Mouse (Mus musculus) neutrophil, adult 83 days (primary cell): ENCODE data around the gene Plod1. TPM values are rescaled to one million over a fixed set of nuclear protein-coding genes. Genes with fewer than 3 reads are reported as not detected.

Experiments
- total RNA-seq, 2 experiments: library from RNA; stranded (reverse); gene quantifications; one replicate each; pipeline ENCODE4 v1.2.4; 2023

The Plod1 gene
- total RNA-seq, result 10 to 100 TPM; 17.5 to 18.9 TPM

DNA sequence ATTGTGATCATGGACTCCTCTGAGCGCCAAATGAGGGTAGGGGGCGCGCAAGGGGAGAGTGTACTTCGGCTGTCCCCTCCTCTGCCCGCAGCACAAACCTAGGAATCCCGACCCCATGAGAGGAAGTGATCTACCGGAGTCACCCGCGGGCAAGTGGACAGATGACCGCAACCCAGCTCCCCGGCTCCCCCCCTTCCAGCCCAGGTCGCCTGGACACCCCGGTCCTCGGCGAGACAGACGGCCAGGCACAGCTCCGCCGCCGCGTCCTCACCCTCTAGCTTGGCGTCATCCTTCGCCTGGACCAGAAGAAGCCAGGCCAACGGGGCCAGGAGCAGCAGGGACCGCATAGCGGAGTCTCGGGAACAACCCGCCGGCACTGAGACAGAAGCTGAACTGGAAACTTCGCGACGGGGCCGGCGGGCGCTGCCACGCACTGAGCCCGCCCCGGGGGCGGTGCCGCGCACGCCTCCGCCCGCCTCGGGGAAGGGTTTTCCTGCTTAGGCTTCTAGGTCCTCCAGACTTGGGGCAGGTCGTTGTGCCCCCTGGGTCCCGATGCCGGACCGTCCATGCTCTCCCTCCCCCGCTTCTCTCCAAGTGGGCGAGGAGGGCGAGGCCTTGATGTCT lies at the start of gene Plod1:
Plod1 (minus strand) TSS at position 437 of the 624 bp plus-strand sequence.

GRCm38 (mm10) chr4:147985205-147986132 lies 48.9 kb upstream of the Plod1 start, which contains the start of gene Nppb:
Gene Nppb (plus strand): TSS chr4:147985788.

GRCm38 (mm10) chr4:147940576-147941044 lies 4.0 kb upstream of the Plod1 start, which contains the start of gene 2510039O18Rik:
Gene 2510039O18Rik (plus strand): TSS chr4:147940895.

GRCm38 (mm10) chr4:147904313-147905089 lies 32.1 kb downstream of the Plod1 start, which contains the start of gene Mfn2:
Gene Mfn2 (minus strand): TSS chr4:147904704.

DNA sequence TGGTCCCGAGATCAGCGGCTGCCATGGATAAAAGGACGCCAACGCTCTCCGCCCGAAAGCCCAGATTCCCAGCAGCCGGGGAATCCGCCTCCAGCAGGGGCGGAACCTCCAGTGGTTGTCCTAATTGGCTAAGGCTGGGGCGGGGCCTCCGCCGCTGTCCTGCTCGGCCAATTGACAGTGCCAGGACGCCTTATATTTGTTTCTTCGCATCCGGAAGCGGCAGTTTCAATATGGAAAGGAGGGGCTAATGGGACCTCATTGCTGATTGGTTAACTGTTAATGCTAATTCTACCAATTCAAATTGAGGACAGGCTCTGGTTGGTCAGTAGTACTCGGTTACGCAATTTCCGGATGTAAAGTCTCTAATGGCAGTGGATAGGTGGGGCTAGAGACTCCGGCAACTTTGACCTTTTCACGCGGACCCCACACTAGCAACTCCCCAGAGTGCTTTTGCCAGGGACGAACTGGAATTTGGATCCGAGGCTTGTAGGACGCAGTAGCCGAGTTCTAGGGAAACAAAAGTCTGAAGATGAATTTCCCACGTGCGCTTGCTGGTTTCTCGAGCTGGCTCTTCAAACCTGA lies 68.0 kb downstream of the Plod1 start, which contains the start of the genes Miip and Fv1:
Miip (minus strand) TSS at position 367 of the 582 bp plus-strand sequence.
Fv1 (plus strand) TSS at position 530 of the 582 bp plus-strand sequence.

Other genes with a start within 250 kb of the Plod1 start
- not detected for gene Zfp534, start 234.2 kb downstream of the Plod1 start, total RNA-seq
- 10 to 100 TPM; 11.2 to 12.3 TPM for gene Zfp984, start 127.0 kb downstream of the Plod1 start, total RNA-seq
- gene Zfp933, start 88.4 kb downstream of the Plod1 start, total RNA-seq, result 1 to 10 TPM; 2.7 to 4.7 TPM
- 10 to 100 TPM; 36.1 to 36.7 TPM for gene Miip, start 68.0 kb downstream of the Plod1 start, total RNA-seq
- 1 to 10 TPM; 5.1 to 9.3 TPM for gene Fv1, start 67.8 kb downstream of the Plod1 start, total RNA-seq
- 10 to 100 TPM; 49.6 to 52.0 TPM for gene Mfn2, start 32.1 kb downstream of the Plod1 start, total RNA-seq
- gene 2510039O18Rik, start 4.1 kb upstream of the Plod1 start, total RNA-seq, result 10 to 100 TPM; 56.6 to 59.3 TPM
- gene Nppb, start 49.0 kb upstream of the Plod1 start, total RNA-seq, result not detected
- gene Nppa, start 64.0 kb upstream of the Plod1 start, total RNA-seq, result not detected
- 10 to 100 TPM in 1 of 2 experiments, 1 to 10 TPM in 1; 9.8 to 10.6 TPM for gene Clcn6, start 102.1 kb upstream of the Plod1 start, total RNA-seq
- gene Mthfr, start 102.3 kb upstream of the Plod1 start, total RNA-seq, result 10 to 100 TPM in 1 of 2 experiments, 1 to 10 TPM in 1; 10.0 to 14.6 TPM
- 10 to 100 TPM; 66.1 to 70.7 TPM for gene Agtrap, start 151.3 kb upstream of the Plod1 start, total RNA-seq
- gene Mad2l2, start 193.6 kb upstream of the Plod1 start, total RNA-seq, result 10 to 100 TPM; 10.3 to 11.0 TPM
- under 1 TPM in 1 of 2 experiments, not detected in 1; 0.18 TPM for gene Draxin, start 193.9 kb upstream of the Plod1 start, total RNA-seq
- gene Fbxo6, start 215.4 kb upstream of the Plod1 start, total RNA-seq, result 10 to 100 TPM; 13.6 to 18.7 TPM
- under 1 TPM; 0.33 to 0.73 TPM for gene Fbxo44, start 223.7 kb upstream of the Plod1 start, total RNA-seq
- not detected for gene Fbxo2, start 223.9 kb upstream of the Plod1 start, total RNA-seq